ENCODE assay signal across 13 mouse cellular contexts in genomic region chrX:11594542-11594941, GRCm38 (mm10).
DNase-seq lines count a peak whose midpoint lies in the region; ATAC-seq lines count a peak whose summit lies in the region.
"Had no signal": no experiment of that assay in that cellular context is flagged by ENCODE, and none has a peak within 500 bp of the region (broad histone marks: within the 10 kb centered on the region; RNA-seq: fewer than 3 reads in every experiment).

No protein-coding gene starts in this region.

- H3K9me3 ChIP-seq in limb, embryonic 10.5 days (replicated peaks): no peaks in the 10 kb centered on the region
- H3K9me3 ChIP-seq: neural tube, embryonic 15.5 days had no signal

- WGBS in limb, embryonic 10.5 days: 51% methylated on average over 3 of the region's 3 CpGs

- DNase-seq in heart, postnatal 10 days: peak; percentile 23 to 31
- DNase-seq in heart, adult 11 months: no peak
- peak; percentile 37 for DNase-seq in testis, postnatal 10 days (ENCODE audit: low spot score)
- no peak for DNase-seq in testis, postnatal 14 days (ENCODE audit: low spot score)
- peak; percentile 7 for DNase-seq in thymus, postnatal 25 days
- no peak for DNase-seq in gastrocnemius, postnatal 14 days
- DNase-seq in limb, embryonic 10.5 days (ENCODE audit: low spot score): no peak
- DNase-seq: cerebellum, adult 11 months; liver had no signal

- H3K27ac ChIP-seq in limb, embryonic 10.5 days: no peak overlapping the region
- H3K27ac ChIP-seq: neural tube, embryonic 15.5 days had no signal

- intact Hi-C loops in heart, postnatal 10 days (cut with DNase I): no loop called here
- intact Hi-C loops in gastrocnemius, postnatal 14 days (cut with DNase I; ENCODE audit: low total_unique reads): no loop called here

- no peaks in the 10 kb centered on the region for H3K36me3 ChIP-seq in limb, embryonic 10.5 days
- H3K36me3 ChIP-seq: heart, embryonic 12.5 days; neural tube, embryonic 15.5 days had no signal

- peaks cover 27% of the 10 kb centered on the region for H3K4me1 ChIP-seq in limb, embryonic 10.5 days
- H3K4me1 ChIP-seq: heart, embryonic 12.5 days; neural tube, embryonic 15.5 days had no signal

- ATAC-seq in hematopoietic stem cell, adult 5-6 weeks (replicated peaks in 1 of 2; ENCODE audit: insufficient read depth in 1 of 2, low FRiP score in 2 of 2, low TSS enrichment in 1 of 2, low read depth in 1 of 2, poor library complexity in 2 of 2, severe bottlenecking in 2 of 2): peak; percentile 92 to 97
- ATAC-seq: hindbrain, embryonic 16.5 days had no signal

- peaks cover 100% of the 10 kb centered on the region for H3K27me3 ChIP-seq in limb, embryonic 10.5 days (ENCODE audit: low read depth, poor library complexity, severe bottlenecking)

- no peak overlapping the region for H3K4me3 ChIP-seq in limb, embryonic 10.5 days
- H3K4me3 ChIP-seq: heart, embryonic 12.5 days; neural tube, embryonic 15.5 days had no signal

Comparison
In these comparisons a context has a peak if more than half of its experiments do, and no peak if none do; other contexts are left out.
1. DNase-seq: peak in heart, postnatal 10 days (2 of 2), testis, postnatal 10 days (single experiment) and thymus, postnatal 25 days (single experiment); none in heart, adult 11 months (single experiment), testis, postnatal 14 days (single experiment), gastrocnemius, postnatal 14 days (single experiment) and limb, embryonic 10.5 days (single experiment).